Mouse (Mus musculus): ENCODE data around the gene Rbfox1. TPM values are rescaled to one million over a fixed set of nuclear protein-coding genes. Genes with fewer than 3 reads are reported as not detected.
A peak's percentile ranks its signal among the peaks of the same experiment; 100 is the strongest.

Rbfox1 gene
- polyA plus RNA-seq (2012; rRNA removed): 60.3 and 98.9 TPM in 2 replicates

GRCm38 (mm10) chr16:5884746-5885689 lies at the start of gene Rbfox1:
TSS of gene Rbfox1 (plus strand) at chr16:5885355.
- TF ChIP-seq POLR2A (IDR thresholded peaks at IDR 0.05; ENCODE audit: borderline replicate concordance, extremely low read depth, insufficient read depth, insufficient read length, poor library complexity, severe bottlenecking): no peak
- no peak for TF ChIP-seq CTCF (IDR thresholded peaks at IDR 0.05; ENCODE audit: borderline replicate concordance, extremely low read depth, insufficient read depth, insufficient read length)
- DNase-seq (ENCODE audit: low read depth): peak; percentile 69

- no peak for TF ChIP-seq CTCF (IDR thresholded peaks at IDR 0.05; ENCODE audit: borderline replicate concordance, extremely low read depth, insufficient read depth, insufficient read length)
- no peak for TF ChIP-seq POLR2A (IDR thresholded peaks at IDR 0.05; ENCODE audit: borderline replicate concordance, extremely low read depth, insufficient read depth, insufficient read length, poor library complexity, severe bottlenecking)
- DNase-seq (ENCODE audit: low read depth): peak; percentile 35
Observed at GRCm38 (mm10) chr16:5836744-5837143, 48.4 kb upstream of the Rbfox1 start.

- no peak for TF ChIP-seq POLR2A (IDR thresholded peaks at IDR 0.05; ENCODE audit: borderline replicate concordance, extremely low read depth, insufficient read depth, insufficient read length, poor library complexity, severe bottlenecking)
- no peak for TF ChIP-seq CTCF (IDR thresholded peaks at IDR 0.05; ENCODE audit: borderline replicate concordance, extremely low read depth, insufficient read depth, insufficient read length)
- DNase-seq (ENCODE audit: low read depth): peak; percentile 11
Observed at GRCm38 (mm10) chr16:5841167-5841566, 44.0 kb upstream of the Rbfox1 start.

GRCm38 (mm10) chr16:5845645-5846044 lies 39.5 kb upstream of the Rbfox1 start:
- TF ChIP-seq CTCF (IDR thresholded peaks at IDR 0.05; ENCODE audit: borderline replicate concordance, extremely low read depth, insufficient read depth, insufficient read length) (no peak), POLR2A (IDR thresholded peaks at IDR 0.05; ENCODE audit: borderline replicate concordance, extremely low read depth, insufficient read depth, insufficient read length, poor library complexity, severe bottlenecking) (no peak)
- DNase-seq (ENCODE audit: low read depth): peak; percentile 13

- TF ChIP-seq CTCF (IDR thresholded peaks at IDR 0.05; ENCODE audit: borderline replicate concordance, extremely low read depth, insufficient read depth, insufficient read length) (no peak), POLR2A (IDR thresholded peaks at IDR 0.05; ENCODE audit: borderline replicate concordance, extremely low read depth, insufficient read depth, insufficient read length, poor library complexity, severe bottlenecking) (no peak)
- DNase-seq (ENCODE audit: low read depth): peak; percentile 82
Observed at GRCm38 (mm10) chr16:5853055-5853454, 32.1 kb upstream of the Rbfox1 start.

GRCm38 (mm10) chr16:5864350-5864749 lies 20.8 kb upstream of the Rbfox1 start:
- no peak for DNase-seq (ENCODE audit: low read depth)
- TF ChIP-seq CTCF (IDR thresholded peaks at IDR 0.05; ENCODE audit: borderline replicate concordance, extremely low read depth, insufficient read depth, insufficient read length) (no peak), POLR2A (IDR thresholded peaks at IDR 0.05; ENCODE audit: borderline replicate concordance, extremely low read depth, insufficient read depth, insufficient read length, poor library complexity, severe bottlenecking) (no peak)

- DNase-seq (ENCODE audit: low read depth): peak; percentile 31
Observed at GRCm38 (mm10) chr16:5866966-5867365, 18.2 kb upstream of the Rbfox1 start.

GRCm38 (mm10) chr16:5870391-5870790 lies 14.8 kb upstream of the Rbfox1 start:
- peak; percentile 24 for DNase-seq (ENCODE audit: low read depth)
- TF ChIP-seq POLR2A (IDR thresholded peaks at IDR 0.05; ENCODE audit: borderline replicate concordance, extremely low read depth, insufficient read depth, insufficient read length, poor library complexity, severe bottlenecking): no peak
- no peak for TF ChIP-seq CTCF (IDR thresholded peaks at IDR 0.05; ENCODE audit: borderline replicate concordance, extremely low read depth, insufficient read depth, insufficient read length)

More at GRCm38 (mm10) chr16:5866966-5867365, 18.2 kb upstream of the Rbfox1 start:
- TF ChIP-seq POLR2A (IDR thresholded peaks at IDR 0.05; ENCODE audit: borderline replicate concordance, extremely low read depth, insufficient read depth, insufficient read length, poor library complexity, severe bottlenecking) (no peak), CTCF (IDR thresholded peaks at IDR 0.05; ENCODE audit: borderline replicate concordance, extremely low read depth, insufficient read depth, insufficient read length) (no peak)

GRCm38 (mm10) chr16:5881820-5882219 lies 3.3 kb upstream of the Rbfox1 start:
- TF ChIP-seq POLR2A (IDR thresholded peaks at IDR 0.05; ENCODE audit: borderline replicate concordance, extremely low read depth, insufficient read depth, insufficient read length, poor library complexity, severe bottlenecking): no peak
- TF ChIP-seq CTCF (IDR thresholded peaks at IDR 0.05; ENCODE audit: borderline replicate concordance, extremely low read depth, insufficient read depth, insufficient read length): peak; percentile 75
- DNase-seq (ENCODE audit: low read depth): peak; percentile 75

- no peak for TF ChIP-seq POLR2A (IDR thresholded peaks at IDR 0.05; ENCODE audit: borderline replicate concordance, extremely low read depth, insufficient read depth, insufficient read length, poor library complexity, severe bottlenecking)
- DNase-seq (ENCODE audit: low read depth): no peak
Observed at GRCm38 (mm10) chr16:5885690-5886050, 515 bp downstream of the Rbfox1 start.

- peak; percentile 43 for DNase-seq (ENCODE audit: low read depth)
- no peak for TF ChIP-seq POLR2A (IDR thresholded peaks at IDR 0.05; ENCODE audit: borderline replicate concordance, extremely low read depth, insufficient read depth, insufficient read length, poor library complexity, severe bottlenecking)
- TF ChIP-seq CTCF (IDR thresholded peaks at IDR 0.05; ENCODE audit: borderline replicate concordance, extremely low read depth, insufficient read depth, insufficient read length): no peak
Observed at GRCm38 (mm10) chr16:5895564-5895963, 10.4 kb downstream of the Rbfox1 start.

GRCm38 (mm10) chr16:5898330-5898729 lies 13.2 kb downstream of the Rbfox1 start:
- peak; percentile 67 for DNase-seq (ENCODE audit: low read depth)
- TF ChIP-seq CTCF (IDR thresholded peaks at IDR 0.05; ENCODE audit: borderline replicate concordance, extremely low read depth, insufficient read depth, insufficient read length): peak; percentile 54; the same call in 1 of the 2 replicates
- TF ChIP-seq POLR2A (IDR thresholded peaks at IDR 0.05; ENCODE audit: borderline replicate concordance, extremely low read depth, insufficient read depth, insufficient read length, poor library complexity, severe bottlenecking): no peak

Measured in brain, embryonic 14.5 days (tissue).